Mouse (Mus musculus): ENCODE measurements around the gene Gpatch3.
A peak's percentile ranks its signal among the peaks of the same experiment; 100 is the strongest.

GRCm38 (mm10) chr4:133599571-133600073 lies 25.1 kb downstream of the Gpatch3 start:
- TF ChIP-seq CTCF (IDR thresholded peaks at IDR 0.05) (peak; percentile 18; the same call in 1 of the 2 replicates), POLR2A (IDR thresholded peaks at IDR 0.05; ENCODE audit: insufficient read depth, low read depth, low read length) (no peak; the same call in 1 of the 2 replicates)

Data from heart, adult 2 months (tissue).